Mouse (Mus musculus): ENCODE measurements at regions not wholly inside any gene's neighbourhood (a gene's known extent, or its start where the extent isn't known, plus 50 kb on each side); places are given as distances from the start of the nearest gene placed in this dataset.

DNA sequence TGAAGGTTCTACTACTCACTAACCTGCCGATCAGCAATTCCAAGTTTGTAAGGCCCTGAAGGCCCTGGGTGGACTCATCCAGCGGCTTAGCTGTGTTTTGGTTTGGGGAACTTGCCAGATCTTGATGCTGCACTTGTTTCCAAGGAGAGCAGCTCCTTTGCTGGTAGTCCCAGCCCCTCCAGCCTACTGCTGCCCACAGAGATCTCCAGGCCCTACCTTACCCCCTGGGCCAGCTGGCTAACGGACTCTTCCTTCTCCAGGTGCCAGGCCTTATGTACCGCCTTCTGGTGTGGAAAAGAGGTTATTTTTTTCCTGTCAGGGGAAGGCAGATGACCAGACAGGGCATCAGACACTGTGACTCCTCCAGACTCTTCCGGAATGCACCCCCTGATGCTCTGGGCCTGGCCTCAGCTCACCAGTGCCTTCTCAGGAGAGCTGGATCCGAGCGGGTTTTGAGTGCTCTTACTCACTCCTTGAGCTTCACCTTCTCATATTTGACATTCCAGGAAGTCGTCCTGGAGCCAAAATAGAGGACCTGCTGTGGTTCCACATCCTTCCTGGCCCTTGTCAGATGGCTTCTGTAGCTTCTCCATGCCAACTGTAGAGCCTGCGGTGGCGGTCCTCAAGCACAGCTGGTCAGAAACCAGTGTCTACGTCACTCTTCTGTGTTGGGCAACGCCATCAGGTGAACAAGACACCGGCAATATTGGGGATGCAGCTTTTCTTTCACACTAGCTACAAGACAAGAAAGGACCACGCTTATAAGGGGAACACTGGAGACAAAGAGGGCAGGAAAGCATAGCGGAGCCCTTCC lies 259.2 kb downstream of the Actr3 start:
- TF ChIP-seq CTCF (IDR thresholded peaks at IDR 0.05; ENCODE audit: low read depth) (no peak), EP300 (IDR thresholded peaks at IDR 0.05; ENCODE audit: low read depth) (no peak)
